Mouse (Mus musculus) heart, embryonic 12.5 days (tissue): ENCODE measurements around the gene Ppil2. TPM values are rescaled to one million over a fixed set of nuclear protein-coding genes. Genes with fewer than 3 reads are reported as not detected.
A peak's percentile ranks its signal among the peaks of the same experiment; 100 is the strongest.

Experiments used
- ATAC-seq: fragments of 200-750 bp; cut with Nextera tagmentation; 2 replicates; pipeline ENCODE4 v1.8.0; 2017; ENCODE audit warnings: moderate TSS enrichment, moderate library complexity; ENCODE audit not compliant: insufficient number of reproducible peaks, low FRiP score
- H3K27ac ChIP-seq: fragments of 300-500 bp; sonication (generic); 2 replicates; pipeline ENCODE4 v1.5.1; 2016; ENCODE audit warnings: mild to moderate bottlenecking, moderate library complexity; ENCODE audit not compliant: poor library complexity, severe bottlenecking
- H3K27me3 ChIP-seq: fragments of 300-500 bp; sonication (generic); replicated peaks from 2 replicates; pipeline ENCODE4 v1.6.1; 2016; ENCODE audit warnings: mild to moderate bottlenecking, moderate library complexity
- H3K36me3 ChIP-seq: fragments of 300-500 bp; sonication (generic); 2 replicates; pipeline ENCODE4 v1.6.1; 2016; ENCODE audit warnings: mild to moderate bottlenecking, moderate library complexity
- H3K4me1 ChIP-seq: fragments of 300-500 bp; sonication (generic); replicated peaks from 2 replicates; pipeline ENCODE4 v1.6.1; 2016; ENCODE audit warnings: mild to moderate bottlenecking
- H3K4me2 ChIP-seq: fragments of 300-500 bp; sonication (generic); 2 replicates; pipeline ENCODE4 v1.6.1; 2016; ENCODE audit warnings: mild to moderate bottlenecking, moderate library complexity
- H3K4me3 ChIP-seq: fragments of 300-500 bp; sonication (generic); 2 replicates; pipeline ENCODE4 v1.5.1; 2016; ENCODE audit warnings: mild to moderate bottlenecking
- H3K9ac ChIP-seq: fragments of 300-500 bp; sonication (generic); 2 replicates; pipeline ENCODE4 v1.6.1; 2016; ENCODE audit warnings: mild to moderate bottlenecking, moderate library complexity
- H3K9me3 ChIP-seq: fragments of 300-500 bp; sonication (generic); replicated peaks from 2 replicates; pipeline ENCODE4 v1.6.1; 2016; ENCODE audit warnings: mild to moderate bottlenecking, moderate library complexity
- WGBS: fragments of 180-500 bp; shearing (Covaris S2); methylation state at CpG from one replicate; pipeline ENCODE4 v1.1.7; 2016; 5-methylcytosine and 5-hydroxymethylcytosine counted together
- polyA plus RNA-seq: library from polyadenylated mRNA; unstranded; fragments of >200 nt; fragmentation: Nextera tagmentation; extraction: Ambion mirVana; gene quantifications from 2 replicates; pipeline ENCODE4 v1.2.1, GENCODE M21; 2016

The Ppil2 gene
- polyA plus RNA-seq, 1 experiment from 2014 or later = 101 TPM

- no peak overlapping the region for H3K4me3 ChIP-seq
- peaks cover 5% of the 10 kb centered on the region; the same call in 1 of the 2 replicates for H3K4me1 ChIP-seq
- 65% methylated on average over 2 of the region's 2 CpGs for WGBS
- H3K36me3 ChIP-seq = no peaks in the 10 kb centered on the region
- H3K9me3 ChIP-seq = no peaks in the 10 kb centered on the region
- no peak overlapping the region for H3K9ac ChIP-seq
- no peak for ATAC-seq
- H3K27ac ChIP-seq = no peak overlapping the region
- 0 out of 2 replicates have a peak, but pooled peaks cover 6% of the 10 kb centered on the region for H3K27me3 ChIP-seq
- no peak overlapping the region for H3K4me2 ChIP-seq
Measured at GRCm38 (mm10) chr16:17067552-17067951, 43.5 kb downstream of the Ppil2 start.

GRCm38 (mm10) chr16:17062338-17062737 is 48.7 kb downstream of the Ppil2 start:
- WGBS = 64% methylated on average over 1 of the region's 1 CpGs
- ATAC-seq = no peak

GRCm38 (mm10) chr16:17055584-17055983 is 55.5 kb downstream of the Ppil2 start:
- Histone ChIP-seq H3K27ac (no peak overlapping the region), H3K36me3 (no peaks in the 10 kb centered on the region), H3K9ac (no peak overlapping the region), H3K27me3 (no peaks in the 10 kb centered on the region), H3K4me2 (no peak overlapping the region), H3K9me3 (no peaks in the 10 kb centered on the region), H3K4me3 (no peak overlapping the region), H3K4me1 (peaks cover 8% of the 10 kb centered on the region)
- WGBS = 82% methylated on average over 3 of the region's 3 CpGs
- ATAC-seq = no peak

More at GRCm38 (mm10) chr16:17062338-17062737, 48.7 kb downstream of the Ppil2 start:
- Histone ChIP-seq H3K9me3 (no peaks in the 10 kb centered on the region), H3K4me3 (no peak overlapping the region), H3K27ac (no peak overlapping the region), H3K27me3 (0 out of 2 replicates have a peak, but pooled peaks cover 6% of the 10 kb centered on the region), H3K4me2 (no peak overlapping the region), H3K36me3 (no peaks in the 10 kb centered on the region), H3K4me1 (no peaks in the 10 kb centered on the region), H3K9ac (no peak overlapping the region)

DNA sequence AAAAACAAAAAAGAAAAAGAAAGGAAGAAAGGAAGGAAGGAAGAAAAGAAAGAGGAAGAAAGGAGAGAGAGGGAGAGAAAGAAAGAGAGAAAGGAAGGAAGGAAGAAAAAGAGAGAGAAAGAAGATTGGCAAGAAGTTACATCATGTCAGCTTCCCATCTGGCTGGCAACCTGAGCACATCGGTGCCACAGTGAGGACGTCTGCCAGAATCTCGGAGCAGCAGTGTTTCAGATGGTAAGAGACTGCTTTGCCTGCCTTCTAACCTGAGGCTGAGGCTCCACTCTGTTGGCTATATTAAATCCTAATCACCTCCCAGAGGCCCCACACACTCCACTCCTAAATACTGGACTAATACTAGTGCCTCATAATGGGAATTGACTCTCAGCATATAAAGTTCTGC is 57.2 kb downstream of the Ppil2 start:
- Histone ChIP-seq H3K4me1 (peaks cover 8% of the 10 kb centered on the region), H3K4me3 (no peak overlapping the region), H3K9ac (no peak overlapping the region), H3K9me3 (no peaks in the 10 kb centered on the region), H3K4me2 (no peak overlapping the region), H3K27me3 (no peaks in the 10 kb centered on the region), H3K27ac (no peak overlapping the region), H3K36me3 (peaks cover 14% of the 10 kb centered on the region)
- ATAC-seq = no peak
- WGBS = 64% methylated on average over 3 of the region's 3 CpGs

DNA sequence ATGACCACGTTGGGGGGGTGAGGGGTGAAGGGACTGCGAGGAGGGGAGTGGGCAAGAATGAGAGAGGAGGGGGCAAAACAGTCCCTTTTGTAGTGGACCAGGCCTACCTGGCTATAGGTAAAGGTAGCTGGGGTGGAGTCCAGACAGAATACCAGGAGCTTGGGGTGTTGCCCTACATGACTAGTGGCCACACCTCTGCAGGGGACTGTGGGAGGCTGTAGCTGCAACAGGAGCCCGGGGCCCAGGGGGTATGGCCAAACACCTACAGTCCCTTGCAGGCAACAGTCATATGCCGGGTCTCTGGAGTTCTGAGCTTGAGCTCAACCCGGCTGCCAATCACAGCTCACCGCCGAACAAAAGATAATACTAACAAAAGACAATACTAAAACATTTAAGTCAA is 59.0 kb downstream of the Ppil2 start:
- no peak overlapping the region for H3K4me3 ChIP-seq
- no peak overlapping the region for H3K4me2 ChIP-seq

DNA sequence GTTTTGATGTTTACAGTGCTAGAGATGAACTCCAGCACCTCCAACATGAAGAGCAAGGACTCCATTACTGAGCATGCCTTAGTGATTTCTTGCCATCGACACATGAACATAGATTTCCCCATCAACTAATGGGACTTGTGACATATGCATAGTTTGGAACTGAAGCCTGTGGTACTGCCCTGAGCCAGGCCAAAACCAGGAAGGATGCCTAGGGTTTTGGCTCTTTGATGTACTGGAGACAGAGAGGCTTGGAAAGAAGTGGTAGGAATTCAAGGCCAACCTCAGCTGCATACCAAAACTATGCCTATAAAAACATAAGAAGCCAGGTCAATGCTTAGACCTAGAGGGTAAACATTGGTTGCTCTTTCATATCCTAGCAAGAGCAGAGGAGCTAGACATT is 61.2 kb downstream of the Ppil2 start:
- WGBS = 85% methylated on average over 1 of the region's 1 CpGs
- Histone ChIP-seq H3K27me3 (no peaks in the 10 kb centered on the region), H3K9ac (no peak overlapping the region), H3K4me1 (peaks cover 8% of the 10 kb centered on the region), H3K4me2 (no peak overlapping the region), H3K27ac (no peak overlapping the region), H3K36me3 (peaks cover 46% of the 10 kb centered on the region), H3K9me3 (no peaks in the 10 kb centered on the region), H3K4me3 (no peak overlapping the region)
- ATAC-seq = no peak

More for the DNA sequence above, 59.0 kb downstream of the Ppil2 start:
- Histone ChIP-seq H3K9ac (no peak overlapping the region), H3K4me1 (peaks cover 8% of the 10 kb centered on the region), H3K27me3 (no peaks in the 10 kb centered on the region), H3K9me3 (no peaks in the 10 kb centered on the region), H3K36me3 (peaks cover 30% of the 10 kb centered on the region), H3K27ac (no peak overlapping the region)
- peak; percentile 24; the same call in 1 of the 2 replicates for ATAC-seq
- 70% methylated on average over 7 of the region's 7 CpGs for WGBS

GRCm38 (mm10) chr16:17045287-17045686 is 65.8 kb downstream of the Ppil2 start:
- H3K36me3 ChIP-seq = peaks cover 89% of the 10 kb centered on the region

GRCm38 (mm10) chr16:17044320-17044719 is 66.7 kb downstream of the Ppil2 start:
- ATAC-seq = no peak
- H3K4me1 ChIP-seq = no peaks in the 10 kb centered on the region
- no peak overlapping the region for H3K4me3 ChIP-seq
- no peak overlapping the region for H3K4me2 ChIP-seq
- peaks cover 89% of the 10 kb centered on the region for H3K36me3 ChIP-seq
- no peaks in the 10 kb centered on the region for H3K9me3 ChIP-seq
- no peak overlapping the region for H3K27ac ChIP-seq
- no peaks in the 10 kb centered on the region for H3K27me3 ChIP-seq
- 90% methylated on average over 3 of the region's 3 CpGs for WGBS
- no peak overlapping the region for H3K9ac ChIP-seq

More at GRCm38 (mm10) chr16:17045287-17045686, 65.8 kb downstream of the Ppil2 start:
- WGBS = 80% methylated on average over 3 of the region's 3 CpGs
- Histone ChIP-seq H3K4me3 (no peak overlapping the region), H3K9me3 (no peaks in the 10 kb centered on the region), H3K27me3 (no peaks in the 10 kb centered on the region), H3K4me1 (no peaks in the 10 kb centered on the region), H3K4me2 (no peak overlapping the region), H3K9ac (no peak overlapping the region), H3K27ac (no peak overlapping the region)
- no peak for ATAC-seq

DNA sequence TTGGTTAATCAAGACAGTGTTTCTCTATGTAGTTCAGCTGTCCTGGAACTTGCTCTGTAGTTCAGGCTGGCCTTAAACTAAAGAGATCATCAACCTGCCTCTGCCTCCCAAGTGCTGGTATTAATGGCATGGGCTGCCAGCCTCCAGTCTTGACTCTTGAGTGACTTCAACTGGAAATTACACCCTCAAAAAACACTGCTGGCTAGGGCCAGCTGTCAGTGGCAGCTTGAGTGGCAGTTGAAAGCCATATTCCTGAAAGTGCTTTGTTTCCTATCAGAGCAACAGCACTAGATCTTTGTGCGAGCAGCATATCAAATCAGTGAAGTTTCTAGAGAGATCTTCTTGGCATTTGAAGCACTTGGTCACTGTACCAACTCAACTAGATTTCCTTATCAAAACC is 69.6 kb downstream of the Ppil2 start:
- Histone ChIP-seq H3K4me2 (no peak overlapping the region), H3K36me3 (peaks cover 91% of the 10 kb centered on the region), H3K4me1 (no peaks in the 10 kb centered on the region), H3K9me3 (no peaks in the 10 kb centered on the region), H3K9ac (no peak overlapping the region), H3K4me3 (no peak overlapping the region), H3K27me3 (no peaks in the 10 kb centered on the region), H3K27ac (no peak overlapping the region)
- 78% methylated on average over 1 of the region's 1 CpGs for WGBS
- no peak for ATAC-seq

GRCm38 (mm10) chr16:17040716-17041115 is 70.3 kb downstream of the Ppil2 start:
- Histone ChIP-seq H3K4me2 (no peak overlapping the region), H3K9me3 (no peaks in the 10 kb centered on the region), H3K27ac (no peak overlapping the region), H3K4me3 (no peak overlapping the region), H3K4me1 (no peaks in the 10 kb centered on the region), H3K36me3 (peaks cover 90% of the 10 kb centered on the region), H3K27me3 (no peaks in the 10 kb centered on the region), H3K9ac (no peak overlapping the region)
- 95% methylated on average over 3 of the region's 3 CpGs for WGBS
- ATAC-seq = no peak
